Mouse (Mus musculus) kidney, adult 8-10 months (tissue): ENCODE results near the gene Ntm.

Experiments
- DNase-seq, 2 experiments: peaks; one replicate each; pipeline ENCODE4 v3.0.0; 2022

Gene Ntm

DNA sequence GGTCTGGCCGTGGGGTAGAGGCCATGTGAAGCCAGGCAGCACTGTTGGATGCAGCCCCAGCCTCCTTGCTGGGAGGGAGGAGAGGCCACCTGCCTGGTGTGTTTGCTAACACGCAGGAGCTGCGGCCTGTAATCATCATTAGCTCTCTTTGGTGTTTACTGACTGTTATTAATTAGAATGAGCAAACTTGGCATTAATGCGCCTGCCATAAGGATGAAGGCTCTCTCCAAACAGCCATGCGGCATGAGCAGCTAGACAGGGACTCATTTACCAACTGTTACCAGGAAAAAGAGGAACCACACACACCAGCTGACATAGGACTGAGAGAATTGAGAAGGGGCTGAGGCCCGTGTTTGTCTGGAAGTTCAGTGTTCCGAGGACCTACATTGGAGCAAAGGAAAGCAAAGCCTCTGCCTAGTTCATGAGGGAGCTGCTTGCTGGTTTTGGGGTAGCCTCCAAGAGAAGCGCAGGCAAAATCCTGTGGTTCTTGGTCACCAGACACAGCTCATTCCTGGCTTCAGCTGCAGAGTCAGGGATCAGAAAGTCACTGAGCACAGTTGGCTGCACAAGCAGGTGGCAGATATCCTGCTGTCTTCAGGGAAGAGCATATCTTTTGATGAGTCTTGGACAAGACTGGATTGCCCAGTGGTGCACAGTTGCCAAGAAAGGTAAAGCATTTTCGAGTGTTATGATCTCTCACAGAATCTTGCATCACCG, 171.6 kb downstream of the Ntm start:
- no peak for DNase-seq

DNA sequence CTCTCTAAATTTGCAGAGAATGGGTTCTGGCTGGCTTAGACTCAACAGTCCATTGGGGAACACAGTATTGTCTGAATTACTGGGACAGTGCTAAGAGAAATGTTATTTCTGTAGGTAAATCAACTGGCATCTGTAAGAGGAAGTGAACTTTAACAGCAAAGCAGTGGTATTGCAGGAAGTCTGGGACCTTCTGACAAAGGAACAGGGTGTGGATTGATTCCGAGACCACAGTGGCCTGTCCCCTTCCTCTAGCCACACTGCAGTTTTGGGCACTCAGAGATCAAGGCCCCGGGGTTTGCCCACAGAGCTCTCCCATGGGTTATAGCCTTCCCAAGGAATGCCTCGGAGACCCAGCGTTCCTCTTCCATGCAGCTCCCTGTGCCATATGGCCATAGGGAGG, 172.9 kb downstream of the Ntm start:
- DNase-seq, result no peak

DNA sequence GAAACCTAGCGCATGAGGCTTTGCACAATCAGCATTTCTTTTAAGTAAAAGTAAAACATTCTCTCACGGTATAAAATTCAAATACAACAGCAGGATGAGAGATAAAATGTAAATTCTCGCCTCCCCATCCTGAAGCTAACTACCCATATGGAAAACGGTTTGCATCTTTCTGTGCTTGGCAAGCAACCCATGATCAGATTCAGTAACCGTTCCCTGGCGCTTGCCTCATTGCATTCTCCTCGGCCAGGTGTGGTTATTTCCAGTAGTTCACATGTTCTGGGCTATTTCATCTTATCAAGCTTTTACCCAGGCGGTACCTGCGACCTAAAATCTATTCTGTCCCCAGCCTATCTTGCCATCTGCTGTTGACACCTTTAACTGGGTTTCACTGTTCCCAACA, 174.1 kb downstream of the Ntm start:
- DNase-seq, result no peak

DNA sequence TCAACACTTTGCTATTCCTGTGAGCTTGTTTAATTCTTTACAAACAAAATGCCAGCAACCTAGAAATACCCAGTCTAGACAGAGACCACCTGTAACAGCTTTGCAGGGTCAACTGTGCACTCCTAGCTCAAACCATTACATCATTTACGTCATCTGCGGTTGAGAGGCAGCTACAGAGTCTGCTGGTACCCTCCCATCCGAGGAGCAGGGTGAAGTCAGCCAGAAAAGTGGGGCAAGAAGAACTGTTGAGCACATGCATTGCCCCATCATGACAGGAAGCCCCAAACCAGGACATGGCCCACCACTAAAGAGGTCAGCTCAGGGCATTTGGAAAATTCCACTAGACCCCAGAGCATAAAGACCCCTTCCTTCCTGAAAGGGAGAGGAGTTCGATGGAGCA, 175.5 kb downstream of the Ntm start:
- no peak for DNase-seq

DNA sequence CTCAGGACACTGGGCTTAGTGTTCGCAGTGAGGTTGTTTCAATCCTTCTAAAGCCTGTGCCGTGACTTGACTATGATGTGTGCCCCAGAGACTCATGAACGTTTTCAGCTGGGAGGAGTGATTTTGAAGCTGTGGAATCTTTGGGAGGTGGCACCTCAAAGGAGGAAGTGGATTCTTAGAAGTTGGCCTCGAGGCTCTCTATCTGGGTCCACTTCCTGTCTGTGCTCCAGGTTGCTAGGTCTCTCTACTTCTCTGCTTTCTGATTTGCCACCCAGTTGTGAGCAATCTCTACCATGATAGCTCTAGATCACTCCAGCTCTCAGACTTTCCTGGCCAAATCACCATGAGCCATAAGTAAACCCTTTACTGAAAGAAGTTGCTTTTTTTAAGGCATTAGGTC, 180.2 kb downstream of the Ntm start:
- DNase-seq, result no peak

DNA sequence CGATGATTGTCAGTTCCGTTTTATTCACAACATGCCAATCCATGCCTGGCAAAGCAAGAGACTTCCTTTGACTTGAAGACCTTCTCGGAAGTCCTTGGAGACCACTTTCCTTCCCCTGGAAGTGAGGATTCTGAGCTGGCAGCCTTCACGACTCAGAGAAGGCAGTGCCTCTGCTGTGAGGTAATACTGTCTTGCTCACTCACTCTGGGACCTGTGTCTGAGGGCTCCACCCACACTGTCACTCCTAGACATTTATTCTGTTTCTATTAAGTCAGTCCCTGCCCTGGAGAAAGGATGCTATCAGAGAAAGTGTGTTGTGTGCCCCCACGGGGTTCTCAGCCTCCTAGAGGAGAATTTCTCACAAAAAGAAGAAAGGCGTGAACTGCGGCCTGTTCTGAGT, 183.2 kb downstream of the Ntm start:
- DNase-seq, result no peak

DNA sequence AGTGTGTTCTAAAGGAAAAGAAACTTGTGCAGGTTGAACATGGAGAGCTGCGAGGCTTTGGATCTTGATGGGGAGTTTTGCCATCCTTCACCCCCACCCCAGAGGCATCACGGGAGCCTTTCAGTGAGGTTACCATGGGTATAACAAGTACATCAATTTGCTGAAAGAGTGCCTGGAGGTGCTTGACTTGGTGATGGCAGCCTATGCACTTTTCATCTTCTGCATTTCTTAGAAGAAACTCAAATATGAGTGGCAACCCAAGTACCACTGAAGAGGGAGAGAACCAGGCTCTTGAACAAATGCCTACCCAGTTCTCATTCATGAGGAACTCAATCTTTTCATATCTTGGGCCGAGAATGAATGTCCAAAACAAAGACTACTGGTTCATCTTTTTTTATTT, 186.0 kb downstream of the Ntm start:
- DNase-seq, result no peak

DNA sequence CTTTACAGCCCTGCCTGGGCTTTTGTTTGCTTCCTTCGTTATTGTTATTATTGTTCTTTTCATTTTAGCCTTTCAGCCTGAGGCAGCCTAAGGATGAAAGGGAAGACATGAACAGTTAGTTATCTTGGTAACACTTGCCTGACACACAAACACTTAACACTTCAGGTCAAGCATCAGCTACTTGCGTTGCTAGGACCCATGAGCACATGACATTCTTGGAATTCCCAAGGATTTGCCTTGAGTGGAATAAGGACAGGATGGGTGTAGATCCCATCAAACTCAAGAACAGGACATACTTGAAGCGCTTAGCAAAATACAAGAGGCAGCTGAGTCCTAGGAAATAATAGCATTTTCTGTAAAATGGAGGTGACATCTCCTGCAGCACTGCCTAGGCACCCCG, 186.4 kb downstream of the Ntm start:
- no peak for DNase-seq

DNA sequence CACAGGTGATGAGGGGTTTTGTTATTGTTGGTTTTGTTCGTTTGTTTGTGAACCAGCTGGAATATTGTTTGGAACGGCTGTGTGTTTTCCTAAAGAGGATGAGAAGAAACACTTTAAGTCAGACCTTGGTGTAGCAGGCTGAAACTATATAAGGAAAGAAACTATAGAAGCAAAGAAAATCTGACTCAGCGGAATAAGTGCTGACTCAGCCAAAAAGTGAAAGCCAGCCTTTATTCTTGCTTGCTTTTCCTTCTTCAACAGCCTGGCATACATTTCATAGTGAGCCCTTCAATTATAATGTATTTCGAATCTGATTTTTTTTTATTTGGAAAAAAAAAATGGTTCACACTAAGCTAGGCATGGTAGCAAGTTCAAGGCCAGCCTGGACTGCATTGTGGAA, 186.9 kb downstream of the Ntm start:
- no peak for DNase-seq

DNA sequence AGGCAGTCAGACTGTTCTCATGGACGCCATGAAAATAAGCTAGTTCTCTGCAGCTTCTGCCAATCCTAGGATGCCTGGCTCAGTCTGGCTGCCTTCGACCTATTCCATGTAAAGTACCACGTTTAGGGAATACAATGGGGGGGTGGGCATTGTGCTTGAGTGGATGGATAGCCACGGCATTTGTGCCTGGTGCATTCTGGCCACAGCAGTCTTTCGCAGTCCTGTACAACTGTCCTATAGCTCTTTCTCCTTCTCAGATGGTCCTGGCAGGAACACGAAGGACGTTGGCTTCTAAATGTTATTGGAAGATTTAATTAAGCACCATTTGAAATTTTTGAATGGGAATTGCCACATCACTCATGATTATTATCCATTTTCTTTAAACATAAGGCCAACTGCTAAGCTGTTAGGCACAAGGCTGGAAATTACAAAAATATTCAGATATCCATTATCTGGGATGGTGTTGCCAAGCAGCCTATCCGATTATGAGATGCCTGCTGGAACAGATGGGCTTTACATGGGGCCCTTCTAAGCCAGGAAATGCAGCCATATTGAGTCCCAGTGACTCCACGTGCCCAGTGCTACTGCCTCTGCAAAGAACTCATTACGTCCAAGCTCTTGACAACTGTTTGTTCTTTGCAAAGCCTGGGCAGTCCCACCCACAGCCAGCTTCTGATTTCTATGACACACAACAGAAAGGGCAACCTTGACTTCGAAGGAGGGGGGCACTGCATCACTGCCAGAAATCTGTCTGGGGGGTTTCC, 190.1 kb downstream of the Ntm start:
- no peak for DNase-seq

DNA sequence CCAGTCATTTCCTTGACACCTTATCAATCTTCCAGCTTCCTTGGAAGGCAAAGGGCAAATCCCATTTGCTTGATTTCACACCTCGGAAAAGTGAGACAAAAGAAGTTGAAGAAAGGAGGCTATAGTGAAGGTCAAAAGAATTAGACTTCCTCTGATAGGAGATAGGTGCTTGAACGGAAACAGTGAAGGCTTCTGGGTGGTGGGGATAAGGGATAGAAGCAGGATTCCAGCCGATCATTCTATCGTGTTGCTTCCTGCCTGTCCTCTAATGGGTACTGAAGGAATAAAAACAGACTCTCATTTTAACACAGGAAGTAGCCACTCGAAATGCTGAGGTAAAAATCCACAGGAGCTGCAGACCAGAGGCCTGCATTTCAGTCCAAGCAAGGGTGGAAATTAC, 191.1 kb downstream of the Ntm start:
- DNase-seq, result no peak

DNA sequence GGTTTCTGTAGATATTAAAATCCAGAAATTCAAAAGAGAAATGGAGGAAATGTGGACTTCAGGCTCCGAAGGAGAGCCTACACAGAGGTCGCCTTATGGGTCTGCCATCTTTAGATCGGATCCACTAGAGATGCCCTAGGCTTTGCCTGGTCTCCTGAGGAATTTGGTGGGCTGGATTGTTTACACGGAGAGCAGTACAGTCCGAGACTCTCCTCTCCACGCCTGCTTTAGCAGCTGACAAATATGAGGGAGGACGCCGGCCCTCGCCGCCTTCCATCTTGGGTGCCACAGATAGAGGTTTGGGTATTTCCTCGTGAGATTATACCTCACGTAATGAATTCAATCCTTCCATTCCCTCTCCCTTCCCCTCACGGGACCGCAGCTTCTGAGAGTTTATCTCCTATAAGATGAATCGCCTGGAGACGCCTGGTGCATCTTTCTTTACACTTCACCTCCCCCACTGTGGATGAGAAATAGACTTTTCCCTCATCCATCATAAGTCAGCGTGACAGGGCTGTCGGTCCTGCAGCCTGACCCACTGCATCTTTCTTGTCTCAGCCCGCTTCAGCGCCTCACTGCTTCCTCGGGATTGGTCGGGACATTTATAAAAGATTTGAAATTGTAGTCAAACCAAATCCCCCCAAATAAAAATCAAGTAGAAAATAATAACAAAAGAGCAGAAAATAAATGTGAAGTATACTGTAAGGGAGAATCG, 191.7 kb downstream of the Ntm start:
- no peak for DNase-seq

DNA sequence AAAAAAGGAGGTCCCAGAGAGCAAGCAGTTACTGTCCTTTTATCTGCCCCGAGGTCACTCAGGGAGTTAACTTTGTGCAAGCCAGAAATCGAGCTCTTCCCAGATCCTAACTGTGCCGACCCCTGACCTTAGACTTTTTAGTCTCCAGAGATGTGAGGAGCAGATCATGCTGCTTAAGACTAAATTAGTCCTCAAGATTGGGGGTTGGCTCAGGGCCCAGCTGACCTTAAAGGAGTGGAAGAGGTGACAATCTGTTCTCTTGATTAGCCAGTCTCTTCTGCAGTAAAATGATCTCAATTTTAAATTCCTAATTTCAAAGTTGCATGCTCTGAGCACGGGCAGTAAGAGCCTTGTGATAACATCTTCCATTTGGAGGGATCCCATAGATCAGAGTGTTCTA, 193.6 kb downstream of the Ntm start:
- DNase-seq, result no peak

DNA sequence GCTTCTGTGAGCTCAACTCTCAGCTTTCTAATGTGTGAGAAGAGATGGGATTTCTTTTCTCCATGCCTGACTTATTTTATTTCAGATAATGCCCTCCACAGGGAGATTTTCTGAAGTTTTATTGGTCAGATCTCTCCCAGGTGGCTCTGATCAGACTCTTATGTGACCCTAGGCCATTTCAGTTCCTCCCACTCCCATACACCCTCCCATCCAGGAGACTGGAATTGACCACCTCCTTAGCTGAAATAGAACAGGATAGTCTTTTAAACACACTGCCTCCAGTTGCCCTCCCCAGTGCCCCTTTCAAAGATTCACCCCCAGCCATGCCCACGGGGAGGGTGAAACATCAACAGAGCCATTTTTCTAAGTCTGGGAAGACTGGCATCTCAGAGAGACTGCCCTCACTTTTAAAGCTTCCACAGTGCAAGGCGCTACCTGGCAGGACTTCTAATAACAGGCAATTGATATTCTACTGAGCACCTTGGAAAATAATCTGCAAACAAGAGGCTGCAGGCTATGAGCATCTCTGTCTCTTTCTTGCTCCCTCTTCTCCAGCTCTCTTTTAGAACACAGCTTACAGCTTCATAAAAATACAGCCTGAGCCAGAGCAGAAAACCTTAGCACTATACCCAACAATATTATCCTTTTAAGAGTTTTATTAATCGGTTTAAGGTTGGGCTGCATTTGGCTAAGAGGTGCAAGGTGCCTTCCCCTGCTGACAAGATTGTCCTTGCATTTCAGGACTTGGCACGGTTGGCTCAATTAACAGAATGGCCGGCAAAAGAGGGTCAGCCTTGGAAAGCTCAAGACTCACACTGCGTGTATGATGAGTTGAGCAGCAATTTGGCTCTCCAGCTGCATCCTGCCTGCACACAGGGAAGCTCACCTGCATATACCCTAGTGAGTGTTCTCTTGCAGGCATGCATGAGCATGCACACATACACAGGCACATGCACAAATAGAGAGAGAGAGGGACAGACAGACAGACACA, 196.7 kb downstream of the Ntm start:
- DNase-seq, result no peak

DNA sequence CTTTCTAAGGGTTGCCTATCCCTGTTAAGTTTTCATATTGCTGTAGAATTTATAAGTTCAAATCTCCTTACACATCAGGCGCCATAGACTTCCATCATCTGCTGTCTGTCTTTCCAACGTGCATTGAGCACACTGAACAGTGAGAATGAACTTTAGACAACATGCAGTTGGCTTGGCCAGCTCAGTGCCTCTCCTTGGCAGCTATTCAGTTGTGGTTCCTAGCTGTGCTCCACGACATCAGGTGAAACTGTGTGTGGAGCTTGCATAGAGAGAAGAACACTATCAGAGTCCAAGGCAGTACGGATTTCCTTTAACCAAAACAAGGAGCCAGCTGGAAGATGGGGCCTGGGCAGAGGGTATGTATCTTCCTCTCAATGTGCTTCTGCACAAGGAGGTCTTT, 199.6 kb downstream of the Ntm start:
- DNase-seq, result no peak

DNA sequence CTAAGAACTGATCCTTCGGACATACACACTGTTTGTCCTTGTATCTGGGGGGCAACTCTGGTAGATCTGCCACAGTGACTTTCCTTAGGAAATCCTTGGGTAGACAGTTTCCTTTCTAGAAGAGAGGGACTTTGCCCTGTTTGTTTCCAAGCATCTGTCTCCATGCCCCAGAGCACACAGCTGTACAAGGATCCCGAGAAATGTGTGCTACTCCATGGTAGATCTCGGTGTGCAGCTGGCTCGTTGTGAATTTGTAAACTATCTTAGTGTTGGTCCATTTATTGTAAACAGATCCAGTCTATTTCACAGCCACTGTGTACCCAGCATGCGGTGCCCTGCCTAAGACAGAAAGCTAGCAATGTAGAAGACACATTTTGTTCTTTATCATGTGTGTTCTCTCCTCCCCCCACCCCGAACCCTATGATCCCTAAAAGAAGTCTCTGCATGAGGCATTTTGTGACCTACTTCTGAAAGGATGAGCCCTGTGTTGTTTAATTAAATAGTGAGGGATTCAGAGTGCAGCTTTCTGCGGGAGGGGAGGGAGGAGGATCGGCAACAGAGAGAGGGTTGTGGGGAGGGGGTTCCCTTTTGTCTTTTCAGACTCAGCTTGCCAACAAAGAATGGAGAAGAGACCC, 200.9 kb downstream of the Ntm start:
- DNase-seq, result no peak

DNA sequence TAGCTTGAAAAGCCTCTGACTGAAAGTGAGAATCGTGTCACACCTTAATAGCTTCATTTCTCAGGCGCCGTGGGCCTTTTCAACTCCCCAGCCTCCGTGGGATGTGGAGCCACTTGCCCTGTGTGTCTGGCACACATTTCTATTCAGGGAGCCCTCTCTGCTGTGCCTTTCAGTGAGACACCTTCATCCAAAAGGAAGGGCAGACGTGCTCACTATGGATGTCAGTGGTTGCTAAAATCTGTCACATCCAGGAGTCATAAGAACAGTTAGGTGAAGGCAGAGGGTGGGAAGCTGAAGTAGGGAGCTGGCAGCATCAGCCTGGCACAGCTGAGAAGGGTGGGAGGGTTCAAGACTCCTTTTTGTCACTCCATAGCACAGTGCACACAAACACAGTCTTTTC, 201.4 kb downstream of the Ntm start:
- DNase-seq, result no peak

DNA sequence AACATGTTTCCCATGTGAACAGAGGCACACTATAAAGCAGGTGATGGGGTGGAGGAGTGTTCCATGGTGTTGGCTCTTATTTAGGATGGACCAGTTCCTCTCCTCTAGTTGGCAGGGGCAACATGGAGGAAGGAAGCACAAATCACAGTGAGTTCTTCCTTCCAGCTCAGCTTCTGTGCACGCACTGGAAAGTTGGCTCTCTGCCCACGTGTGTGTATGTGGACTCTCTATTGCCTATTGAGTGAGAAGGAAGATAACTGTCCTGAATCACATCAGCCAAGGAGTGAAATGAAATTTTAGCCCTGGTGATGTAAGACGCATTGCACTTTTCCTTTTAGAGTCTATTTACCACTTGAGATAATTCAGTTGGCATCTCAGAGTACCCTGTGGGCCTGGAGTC, 203.0 kb downstream of the Ntm start:
- DNase-seq, result no peak

DNA sequence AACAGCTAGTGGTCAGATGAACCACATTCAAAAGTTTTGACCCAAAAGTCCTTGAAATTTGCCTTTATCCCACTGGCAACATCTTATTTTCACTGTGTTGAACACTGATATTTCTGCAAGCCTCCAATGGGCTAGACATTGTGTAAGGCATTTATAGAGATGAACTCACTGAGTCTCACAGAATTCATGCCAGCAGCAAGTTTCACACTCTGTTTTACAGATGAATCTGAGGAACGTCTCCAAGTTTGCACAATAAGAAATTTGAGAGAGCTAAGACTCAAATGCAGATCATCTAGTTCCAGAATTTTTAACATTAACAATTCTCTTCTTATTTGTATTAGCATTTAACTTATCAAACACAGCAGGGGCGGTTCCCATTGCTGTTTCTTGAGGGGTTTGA, 203.9 kb downstream of the Ntm start:
- DNase-seq, result no peak

DNA sequence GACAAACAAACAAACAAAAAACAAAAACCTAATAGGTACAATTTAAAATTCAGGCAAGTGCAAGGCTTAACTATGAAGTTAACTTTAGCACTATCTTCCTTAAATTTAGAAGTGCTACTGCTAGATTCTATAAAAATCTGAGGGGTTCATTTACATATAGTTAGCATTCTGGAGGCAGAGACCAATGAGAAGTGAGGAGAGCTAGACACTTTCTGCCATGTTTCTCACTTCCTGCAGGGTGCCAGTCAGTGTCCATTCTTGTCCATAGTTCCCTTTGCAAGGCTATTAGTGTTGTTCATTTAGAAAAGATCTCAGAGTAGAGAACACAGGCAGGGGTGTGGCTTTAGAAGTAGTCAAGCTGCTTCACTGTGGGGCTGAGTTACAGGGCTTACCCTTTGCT, 208.6 kb downstream of the Ntm start:
- no peak for DNase-seq

DNA sequence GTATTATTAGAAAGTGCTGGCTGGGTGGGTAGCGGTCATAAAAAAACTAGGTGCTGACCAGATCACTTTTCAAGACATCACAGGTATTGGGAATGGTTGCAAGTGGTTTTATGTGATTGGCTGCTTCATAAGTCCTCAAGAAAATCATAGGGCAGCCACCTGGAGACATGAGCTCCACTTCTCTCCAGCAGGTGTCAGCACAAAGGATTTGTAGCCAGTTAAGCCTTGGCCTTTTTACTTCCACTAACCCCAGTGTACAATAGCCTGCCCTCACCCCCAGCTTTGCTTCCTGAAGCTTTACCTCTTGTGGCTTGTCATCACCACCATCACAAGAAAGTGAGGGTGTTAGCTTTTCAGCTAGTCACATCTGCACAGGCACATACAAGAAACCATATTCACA, 211.5 kb downstream of the Ntm start:
- peak in 1 of 2 experiments; percentile 44 for DNase-seq

DNA sequence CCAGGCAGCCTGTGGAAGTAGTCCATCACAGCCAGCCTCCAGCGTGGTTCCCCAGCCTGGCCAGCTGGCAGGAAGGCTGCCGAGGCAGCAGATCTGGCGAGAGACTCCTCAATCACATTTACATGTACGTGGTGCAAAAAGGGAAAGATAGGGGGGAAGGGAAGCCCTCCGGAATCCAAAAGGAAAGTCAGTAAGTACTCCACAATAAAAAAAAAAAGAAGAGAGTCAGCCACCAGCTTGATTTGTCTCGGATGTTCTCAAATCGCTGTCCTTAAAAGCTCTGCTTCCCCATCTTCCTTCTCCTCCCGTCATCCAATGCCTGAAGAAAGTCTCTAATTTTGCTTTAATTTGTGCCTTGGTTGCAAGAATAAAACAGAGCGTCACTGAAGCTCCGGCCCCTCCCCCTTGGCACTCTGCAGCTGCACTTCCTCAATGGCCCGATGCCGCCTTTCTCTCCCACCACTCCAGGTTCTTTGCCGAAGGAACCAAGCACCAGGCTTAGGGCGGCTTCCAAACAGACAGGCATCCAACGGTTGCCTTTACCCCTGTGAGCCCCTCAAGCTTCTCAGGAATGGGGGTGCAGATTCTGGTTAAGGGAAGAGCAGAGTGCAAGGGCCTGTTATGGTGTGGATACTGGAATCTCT, 212.4 kb downstream of the Ntm start:
- DNase-seq, result no peak
